Mouse (Mus musculus): ENCODE measurements around the gene Akap6. TPM values are rescaled to one million over a fixed set of nuclear protein-coding genes. Genes with fewer than 3 reads are reported as not detected.
A peak's percentile ranks its signal among the peaks of the same experiment; 100 is the strongest.

Gene Akap6
- polyA plus RNA-seq, 1 experiment from 2014 or later = 0.05 TPM

- no peak overlapping the region for H3K4me3 ChIP-seq
- peaks cover 30% of the 10 kb centered on the region for H3K4me1 ChIP-seq
- WGBS (ENCODE audit: insufficient replicate concordance) = 11% methylated on average over 3 of the region's 3 CpGs
- no peaks in the 10 kb centered on the region for H3K36me3 ChIP-seq
- no peak overlapping the region for H3K9ac ChIP-seq
- ATAC-seq = 0 out of 2 replicates have a peak, but pooled peaks have one; percentile 36
- H3K27me3 ChIP-seq (replicated peaks) = no peaks in the 10 kb centered on the region
- no peak overlapping the region for H3K4me2 ChIP-seq
- H3K27ac ChIP-seq = no peak overlapping the region
- H3K9me3 ChIP-seq (replicated peaks) = no peaks in the 10 kb centered on the region
Measured at GRCm38 (mm10) chr12:52697407-52698109, 1.6 kb upstream of the Akap6 start.

- H3K4me1 ChIP-seq = peaks cover 26% of the 10 kb centered on the region; the same call in 1 of the 2 replicates
- H3K27ac ChIP-seq = no peak overlapping the region
- WGBS (ENCODE audit: insufficient replicate concordance) = 60% methylated on average over 5 of the region's 5 CpGs
- no peaks in the 10 kb centered on the region for H3K27me3 ChIP-seq (replicated peaks)
- no peaks in the 10 kb centered on the region for H3K36me3 ChIP-seq
- H3K4me3 ChIP-seq = no peak overlapping the region
- H3K9me3 ChIP-seq (replicated peaks) = no peaks in the 10 kb centered on the region
- H3K4me2 ChIP-seq = no peak overlapping the region
- ATAC-seq = no peak
- no peak overlapping the region for H3K9ac ChIP-seq
Measured at GRCm38 (mm10) chr12:52698276-52698930, 780 bp upstream of the Akap6 start.

DNA sequence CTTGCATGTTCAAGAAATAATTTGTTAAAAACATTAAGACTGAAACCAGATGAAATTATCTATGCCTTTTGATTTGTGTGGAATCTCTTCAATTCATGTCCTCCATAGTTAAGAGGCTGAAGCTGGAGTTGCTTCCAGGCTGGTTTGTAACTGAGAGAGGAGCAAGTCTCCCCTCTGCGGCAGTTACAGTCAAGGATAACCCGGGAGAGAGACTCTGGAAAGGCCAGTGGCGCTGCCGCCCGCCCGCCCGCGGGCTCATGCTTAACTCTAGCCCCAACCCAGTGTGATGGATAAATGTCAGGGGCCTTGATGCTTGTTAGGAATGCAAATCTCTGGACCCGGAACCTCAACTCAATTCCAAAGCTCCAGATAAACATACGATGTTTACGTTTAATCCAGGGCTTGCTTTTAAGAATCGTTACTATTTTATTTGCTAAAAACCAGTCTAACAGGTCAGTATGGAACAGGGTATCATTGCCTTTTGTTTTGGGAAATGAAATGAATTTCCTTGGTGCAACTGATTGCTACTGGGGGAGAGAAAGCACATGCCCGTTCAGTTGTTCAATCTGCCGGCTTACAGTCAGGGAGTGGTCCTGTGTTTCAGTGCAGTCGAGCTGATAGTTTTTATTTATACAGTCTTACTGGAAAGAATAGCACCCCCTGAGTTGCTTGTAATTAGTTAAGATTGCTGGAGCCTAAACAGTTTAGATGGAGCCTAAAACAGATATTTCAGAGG lies 946 bp downstream of the Akap6 start:
- Histone ChIP-seq H3K27me3 (replicated peaks) (no peaks in the 10 kb centered on the region), H3K4me3 (no peak overlapping the region), H3K27ac (no peak overlapping the region), H3K9ac (no peak overlapping the region), H3K9me3 (replicated peaks) (no peaks in the 10 kb centered on the region), H3K4me2 (no peak overlapping the region), H3K36me3 (no peaks in the 10 kb centered on the region), H3K4me1 (peaks cover 26% of the 10 kb centered on the region; the same call in 1 of the 2 replicates)
- WGBS (ENCODE audit: insufficient replicate concordance) = 70% methylated on average over 15 of the region's 15 CpGs
- ATAC-seq = no peak

DNA sequence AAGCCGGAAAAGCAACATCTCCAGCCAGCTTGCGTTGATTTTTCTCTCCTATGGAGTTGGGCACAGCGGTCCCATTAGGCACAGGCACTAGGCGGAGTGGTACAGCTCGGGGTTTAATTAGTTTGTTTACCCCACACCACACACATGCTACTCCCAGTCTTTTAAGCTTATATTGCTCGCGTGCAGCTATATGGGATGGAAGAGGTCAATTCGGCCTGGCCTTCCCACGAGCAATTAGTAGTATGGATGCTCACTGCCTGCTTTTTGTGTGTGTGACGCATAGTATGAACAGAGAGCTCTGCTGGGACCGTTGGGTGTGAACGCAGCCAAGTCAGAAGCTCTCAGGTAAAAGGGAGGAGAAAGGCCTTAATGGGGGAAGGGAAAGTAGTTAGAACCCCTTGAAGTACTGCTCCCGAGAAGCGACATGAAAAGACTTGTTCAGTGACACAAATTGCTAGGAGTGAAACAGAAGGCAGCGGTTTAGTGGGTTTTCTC lies 1.6 kb downstream of the Akap6 start:
- H3K27ac ChIP-seq = 0 out of 2 replicates have a peak overlapping the region, but pooled peaks have one; percentile 17
- H3K4me1 ChIP-seq = peaks cover 26% of the 10 kb centered on the region; the same call in 1 of the 2 replicates
- 64% methylated on average over 15 of the region's 15 CpGs for WGBS (ENCODE audit: insufficient replicate concordance)
- H3K9me3 ChIP-seq (replicated peaks) = no peaks in the 10 kb centered on the region
- no peak overlapping the region for H3K4me3 ChIP-seq
- no peaks in the 10 kb centered on the region for H3K27me3 ChIP-seq (replicated peaks)
- no peaks in the 10 kb centered on the region for H3K36me3 ChIP-seq
- ATAC-seq = no peak
- H3K9ac ChIP-seq = no peak overlapping the region
- H3K4me2 ChIP-seq = peak overlapping the region; percentile 46

- Histone ChIP-seq H3K9me3 (replicated peaks) (no peaks in the 10 kb centered on the region), H3K27me3 (replicated peaks) (no peaks in the 10 kb centered on the region), H3K9ac (no peak overlapping the region), H3K4me3 (no peak overlapping the region), H3K4me1 (peaks cover 26% of the 10 kb centered on the region; the same call in 1 of the 2 replicates), H3K4me2 (peak overlapping the region; percentile 46), H3K36me3 (no peaks in the 10 kb centered on the region), H3K27ac (0 out of 2 replicates have a peak overlapping the region, but pooled peaks have one; percentile 17)
- 21% methylated on average over 9 of the region's 9 CpGs for WGBS (ENCODE audit: insufficient replicate concordance)
- ATAC-seq = peak; percentile 82
Measured at GRCm38 (mm10) chr12:52701201-52701641, 2.0 kb downstream of the Akap6 start.

- ATAC-seq = no peak
- Histone ChIP-seq H3K9me3 (replicated peaks) (no peaks in the 10 kb centered on the region), H3K4me1 (peaks cover 26% of the 10 kb centered on the region; the same call in 1 of the 2 replicates), H3K4me2 (no peak overlapping the region), H3K4me3 (no peak overlapping the region), H3K9ac (no peak overlapping the region), H3K36me3 (no peaks in the 10 kb centered on the region), H3K27me3 (replicated peaks) (no peaks in the 10 kb centered on the region), H3K27ac (no peak overlapping the region)
- WGBS (ENCODE audit: insufficient replicate concordance) = 62% methylated on average over 12 of the region's 12 CpGs
Measured at GRCm38 (mm10) chr12:52702368-52702967, 3.3 kb downstream of the Akap6 start.

DNA sequence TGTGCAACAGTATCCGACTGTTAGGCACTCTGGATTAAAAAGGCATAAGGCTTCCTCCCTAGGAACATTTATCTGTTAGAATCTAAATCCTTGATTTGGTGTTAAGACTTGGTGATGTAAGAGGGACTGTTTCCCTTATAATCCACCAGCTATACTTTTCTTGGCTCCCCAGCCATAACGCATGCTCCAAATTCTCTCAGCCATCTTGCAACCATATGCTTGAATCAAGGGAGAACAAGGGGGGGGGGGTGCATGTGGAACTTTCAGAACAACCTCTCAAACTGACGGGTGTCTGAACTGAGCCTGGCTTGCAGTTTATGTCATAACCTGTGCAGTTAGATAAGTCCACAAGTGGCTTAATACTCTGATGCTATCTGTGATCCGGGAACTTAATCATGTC lies 4.9 kb downstream of the Akap6 start:
- no peaks in the 10 kb centered on the region for H3K9me3 ChIP-seq (replicated peaks)
- no peak for ATAC-seq
- no peaks in the 10 kb centered on the region for H3K36me3 ChIP-seq
- H3K27me3 ChIP-seq (replicated peaks) = no peaks in the 10 kb centered on the region
- no peak overlapping the region for H3K9ac ChIP-seq
- no peak overlapping the region for H3K27ac ChIP-seq
- peaks cover 20% of the 10 kb centered on the region; the same call in 1 of the 2 replicates for H3K4me1 ChIP-seq
- WGBS (ENCODE audit: insufficient replicate concordance) = 51% methylated on average over 4 of the region's 4 CpGs
- no peak overlapping the region for H3K4me2 ChIP-seq
- H3K4me3 ChIP-seq = no peak overlapping the region

DNA sequence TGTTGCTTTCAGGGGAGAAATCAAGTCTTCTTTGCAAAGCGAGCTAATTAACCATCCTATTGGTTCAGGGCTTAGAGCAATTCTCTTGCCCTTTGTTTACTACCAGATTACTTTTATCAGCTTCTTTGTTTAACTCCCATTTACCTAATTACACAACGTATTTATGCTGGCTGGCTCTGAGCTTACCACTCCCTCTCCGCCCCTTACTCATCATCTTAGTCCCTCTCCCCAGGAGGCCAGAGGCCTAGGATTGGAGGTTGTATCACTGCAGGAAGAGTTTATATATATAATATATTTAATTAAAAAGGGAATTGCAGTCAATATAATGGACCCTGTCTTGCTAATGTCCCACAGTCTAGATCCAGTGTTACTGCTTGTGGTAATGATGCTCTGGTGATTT lies 5.6 kb downstream of the Akap6 start:
- H3K27me3 ChIP-seq (replicated peaks) = no peaks in the 10 kb centered on the region
- H3K9ac ChIP-seq = no peak overlapping the region
- 60% methylated on average over 3 of the region's 3 CpGs for WGBS (ENCODE audit: insufficient replicate concordance)
- H3K4me1 ChIP-seq = peaks cover 20% of the 10 kb centered on the region; the same call in 1 of the 2 replicates
- ATAC-seq = no peak
- no peaks in the 10 kb centered on the region for H3K36me3 ChIP-seq
- H3K4me2 ChIP-seq = no peak overlapping the region
- no peak overlapping the region for H3K4me3 ChIP-seq
- H3K27ac ChIP-seq = no peak overlapping the region
- no peaks in the 10 kb centered on the region for H3K9me3 ChIP-seq (replicated peaks)

- WGBS (ENCODE audit: insufficient replicate concordance) = 52% methylated on average over 3 of the region's 3 CpGs
- no peak overlapping the region for H3K4me3 ChIP-seq
- H3K4me1 ChIP-seq = no peaks in the 10 kb centered on the region
Measured at GRCm38 (mm10) chr12:52711382-52711781, 12.2 kb downstream of the Akap6 start.

GRCm38 (mm10) chr12:52711857-52712640 lies 12.9 kb downstream of the Akap6 start:
- no peak for ATAC-seq
- Histone ChIP-seq H3K36me3 (no peaks in the 10 kb centered on the region), H3K9me3 (replicated peaks) (no peaks in the 10 kb centered on the region), H3K4me1 (no peaks in the 10 kb centered on the region), H3K27ac (no peak overlapping the region), H3K27me3 (replicated peaks) (no peaks in the 10 kb centered on the region), H3K4me2 (no peak overlapping the region), H3K9ac (no peak overlapping the region), H3K4me3 (no peak overlapping the region)
- WGBS (ENCODE audit: insufficient replicate concordance) = 54% methylated on average over 7 of the region's 7 CpGs

More at GRCm38 (mm10) chr12:52711382-52711781, 12.2 kb downstream of the Akap6 start:
- no peaks in the 10 kb centered on the region for H3K27me3 ChIP-seq (replicated peaks)
- no peak overlapping the region for H3K4me2 ChIP-seq
- H3K27ac ChIP-seq = no peak overlapping the region
- H3K9ac ChIP-seq = no peak overlapping the region
- ATAC-seq = no peak
- H3K36me3 ChIP-seq = no peaks in the 10 kb centered on the region
- no peaks in the 10 kb centered on the region for H3K9me3 ChIP-seq (replicated peaks)

GRCm38 (mm10) chr12:52718392-52718791 lies 19.2 kb downstream of the Akap6 start:
- Histone ChIP-seq H3K4me2 (no peak overlapping the region), H3K4me3 (no peak overlapping the region), H3K9me3 (replicated peaks) (no peaks in the 10 kb centered on the region), H3K9ac (no peak overlapping the region), H3K27ac (no peak overlapping the region), H3K4me1 (no peaks in the 10 kb centered on the region), H3K36me3 (no peaks in the 10 kb centered on the region), H3K27me3 (replicated peaks) (no peaks in the 10 kb centered on the region)
- WGBS (ENCODE audit: insufficient replicate concordance) = 20% methylated on average over 6 of the region's 6 CpGs
- ATAC-seq = no peak

Data from liver, embryonic 12.5 days (tissue).